In genomic region chr4:114986591-114987432, GRCm38 (mm10) we compare ENCODE assay signal across 8 mouse cellular contexts. TPM values are rescaled to one million over a fixed set of nuclear protein-coding genes. Genes with fewer than 3 reads are reported as not detected.
DNase-seq lines count a peak whose midpoint lies in the region; ATAC-seq and TF ChIP-seq lines count a peak whose summit lies in the region.

Cmpk1 (minus strand) TSS chr4:114987241.

- no peaks in the 10 kb centered on the region for H3K9me3 ChIP-seq in embryonic facial prominence, embryonic 10.5 days
- no peaks in the 10 kb centered on the region for H3K9me3 ChIP-seq in intestine, postnatal 0 days (ENCODE audit: control insufficient read depth)
- H3K9me3 ChIP-seq in midbrain, embryonic 10.5 days (replicated peaks), result no peaks in the 10 kb centered on the region

- no peak for TF ChIP-seq CTCF in intestine, postnatal 0 days (IDR thresholded peaks at IDR 0.05; ENCODE audit: low read depth)

- WGBS in embryonic facial prominence, embryonic 10.5 days, result under 1% methylated on average over 93 of the region's 93 CpGs
- WGBS in intestine, postnatal 0 days, result under 1% methylated on average over 80 of the region's 93 CpGs
- under 1% methylated on average over 92 of the region's 93 CpGs for WGBS in midbrain, embryonic 10.5 days

- peak within 1 kb of the TSS; percentile 95 for H3K27ac ChIP-seq in embryonic facial prominence, embryonic 10.5 days (replicated peaks)
- peak within 1 kb of the TSS; percentile 100 for H3K27ac ChIP-seq in intestine, postnatal 0 days (ENCODE audit: low read depth, low read length)
- H3K27ac ChIP-seq in midbrain, embryonic 10.5 days (replicated peaks), result peak within 1 kb of the TSS; percentile 99

- peak; percentile 81 for ATAC-seq in granulocyte monocyte progenitor cell, adult 5-6 weeks (replicated peaks; ENCODE audit: poor library complexity, severe bottlenecking)
- peak; percentile 92 for ATAC-seq in intestine, postnatal 0 days

- peak within 1 kb of the TSS; percentile 96 for H3K9ac ChIP-seq in intestine, postnatal 0 days (ENCODE audit: low read depth, low read length)

- DNase-seq in adrenal gland, postnatal 14 days, result peak; percentile 93
- DNase-seq in embryonic facial prominence, embryonic 10.5 days (ENCODE audit: low spot score), result peak; percentile 89
- peak; percentile 83 to 85 for DNase-seq in left cerebral cortex, postnatal 36 days (ENCODE audit: low spot score in 2 of 2)
- DNase-seq in midbrain, embryonic 10.5 days (ENCODE audit: low spot score), result peak; percentile 85
- DNase-seq in right cerebral cortex, postnatal 4 days, result peak; percentile 87
- peak; percentile 85 for DNase-seq in yolk sac, embryonic 10.5 days (ENCODE audit: low spot score)

- intact Hi-C loops in left cerebral cortex, postnatal 36 days (cut with DNase I), result no loop called here

- no peaks in the 10 kb centered on the region for H3K27me3 ChIP-seq in embryonic facial prominence, embryonic 10.5 days (replicated peaks; ENCODE audit: low read depth, poor library complexity, severe bottlenecking)
- no peaks in the 10 kb centered on the region for H3K27me3 ChIP-seq in intestine, postnatal 0 days (replicated peaks; ENCODE audit: control insufficient read depth, insufficient read depth, low read length)
- no peaks in the 10 kb centered on the region for H3K27me3 ChIP-seq in midbrain, embryonic 10.5 days (ENCODE audit: low read depth, poor library complexity, severe bottlenecking)

- peaks cover 23% of the 10 kb centered on the region for H3K4me1 ChIP-seq in embryonic facial prominence, embryonic 10.5 days
- peaks cover 6% of the 10 kb centered on the region; the same call in 1 of the 2 replicates for H3K4me1 ChIP-seq in intestine, postnatal 0 days (replicated peaks; ENCODE audit: control insufficient read depth, insufficient read depth, low read length)
- H3K4me1 ChIP-seq in midbrain, embryonic 10.5 days, result peaks cover 23% of the 10 kb centered on the region

- peak within 1 kb of the TSS; percentile 79 for H3K4me3 ChIP-seq in embryonic facial prominence, embryonic 10.5 days
- H3K4me3 ChIP-seq in intestine, postnatal 0 days (ENCODE audit: low read depth, low read length), result peak within 1 kb of the TSS; percentile 84
- peak within 1 kb of the TSS; percentile 87 for H3K4me3 ChIP-seq in midbrain, embryonic 10.5 days

- H3K36me3 ChIP-seq in embryonic facial prominence, embryonic 10.5 days (replicated peaks), result no peaks in the 10 kb centered on the region; the same call in 1 of the 2 replicates
- H3K36me3 ChIP-seq in intestine, postnatal 0 days (ENCODE audit: control insufficient read depth, insufficient read depth), result no peaks in the 10 kb centered on the region; the same call in 1 of the 2 replicates
- H3K36me3 ChIP-seq in midbrain, embryonic 10.5 days, result no peaks in the 10 kb centered on the region

- H3K4me2 ChIP-seq in intestine, postnatal 0 days (replicated peaks; ENCODE audit: low read depth), result peak within 1 kb of the TSS; percentile 78

RNA-seq across cellular contexts. Expression of gene Cmpk1, which starts in this region (rescaled TPM):
- total RNA-seq in adrenal gland, postnatal 14 days (2021), result 103 and 104 TPM in 2 replicates
- polyA plus RNA-seq in embryonic facial prominence, embryonic 10.5 days (2016; fragmentation: Nextera tagmentation; extraction: Ambion mirVana), result 71.8 and 77.6 TPM in 2 replicates
- 68.3 and 74.7 TPM in 2 replicates for total RNA-seq in granulocyte monocyte progenitor cell, adult 5-6 weeks (2014; fragmentation: Nextera tagmentation)
- 183 and 233 TPM in 2 replicates for total RNA-seq in granulocyte monocyte progenitor cell, adult 5-6 weeks (2017)
- polyA plus RNA-seq in intestine, postnatal 0 days (2015; fragmentation: Nextera tagmentation; extraction: Ambion mirVana), result 322 and 356 TPM in 2 replicates
- 10 to 100 TPM; 84.5 to 84.8 TPM for total RNA-seq in left cerebral cortex, postnatal 36 days (2021)
- 86.4 and 90.7 TPM in 2 replicates for polyA plus RNA-seq in midbrain, embryonic 10.5 days (2016; fragmentation: Nextera tagmentation; extraction: Ambion mirVana)

Comparison
In these comparisons a context has a peak if more than half of its experiments do, and no peak if none do; other contexts are left out.
1. Peak in every context shown above with its lines: DNase-seq, ATAC-seq, H3K4me3 ChIP-seq and H3K27ac ChIP-seq.